Mouse (Mus musculus) c-Kit-positive CD71-positive TER-119-positive erythroid progenitor cells, embryonic 14.5 days (primary cell): ENCODE measurements at regions not wholly inside any gene's neighbourhood (a gene's known extent, or its start where the extent isn't known, plus 50 kb on each side); places are given as distances from the start of the nearest gene placed in this dataset.

Experiments used
- DNase-seq: peaks from one replicate; pipeline ENCODE4 v3.0.0-alpha.2; 2013; ENCODE audit warnings: low spot score

GRCm38 (mm10) chr9:69814432-69814831, 53.7 kb upstream of the Foxb1 start:
- DNase-seq, result no peak

GRCm38 (mm10) chr9:69823179-69823966, 62.6 kb upstream of the Foxb1 start:
- no peak for DNase-seq

DNA sequence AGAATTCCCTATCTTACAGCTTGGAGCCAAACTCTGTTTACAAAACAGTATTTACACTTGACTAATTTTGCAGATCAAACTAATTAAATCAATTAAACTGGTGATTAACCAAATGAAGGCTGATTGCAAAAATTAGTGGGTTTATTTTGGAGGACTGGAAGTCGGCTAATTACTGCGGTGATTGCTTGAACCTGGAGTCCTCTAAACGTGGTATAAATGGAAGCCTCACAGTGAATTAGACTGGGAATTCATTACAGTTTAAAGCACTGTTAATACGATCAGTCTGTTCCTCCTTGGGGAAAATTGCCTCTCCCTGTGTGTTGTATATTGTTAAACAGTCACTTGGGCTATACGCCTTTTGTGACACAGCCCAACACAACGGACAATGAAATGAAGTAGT, 67.7 kb upstream of the Foxb1 start:
- no peak for DNase-seq

GRCm38 (mm10) chr9:69835396-69835795, 74.7 kb upstream of the Foxb1 start:
- DNase-seq, result no peak

DNA sequence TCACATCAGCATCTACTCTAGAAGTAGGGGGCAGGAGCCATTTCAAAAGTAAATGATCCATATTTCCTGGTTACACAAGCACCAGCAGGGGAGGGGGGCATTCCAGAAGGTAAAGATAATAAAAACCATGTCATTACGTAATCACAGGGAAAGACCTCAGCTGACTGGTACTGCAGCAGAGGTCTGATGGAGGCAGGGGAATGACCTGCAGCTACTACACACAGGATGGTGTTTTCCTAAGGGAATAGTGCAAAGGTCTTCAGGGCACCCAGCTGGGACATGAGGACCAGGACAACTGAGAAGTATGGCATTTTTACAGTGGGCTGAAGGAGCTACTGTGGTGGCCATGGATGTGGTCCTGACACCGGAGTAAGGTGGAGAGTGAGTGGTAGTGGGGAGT, 78.5 kb upstream of the Foxb1 start:
- no peak for DNase-seq

- no peak for DNase-seq
These were observed 84.0 kb upstream of the Foxb1 start for GRCm38 (mm10) chr9:69844712-69845111.

DNA sequence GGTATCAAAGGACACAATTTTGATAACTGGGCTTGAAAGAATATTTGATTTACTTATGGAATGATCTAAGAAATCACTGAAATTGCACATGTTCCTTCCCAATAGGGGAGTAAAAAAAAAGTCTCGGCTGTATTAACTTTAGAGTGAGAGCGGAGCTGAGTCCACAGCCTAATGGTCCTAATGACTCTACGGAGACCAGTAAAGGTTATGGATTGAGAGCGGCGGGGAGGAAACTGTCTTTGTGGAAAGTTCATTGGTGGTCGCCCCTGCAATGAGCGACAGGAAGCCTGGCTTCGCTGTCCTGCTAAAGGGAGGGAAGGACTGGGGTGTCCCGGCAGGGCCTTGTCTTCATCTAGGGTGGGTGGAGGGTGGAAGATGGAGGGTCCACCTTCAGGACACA, 84.5 kb upstream of the Foxb1 start:
- no peak for DNase-seq

GRCm38 (mm10) chr9:69856621-69857020, 95.9 kb upstream of the Foxb1 start:
- DNase-seq, result peak; percentile 12

GRCm38 (mm10) chr9:69858619-69859018, 97.9 kb upstream of the Foxb1 start:
- no peak for DNase-seq

- peak; percentile 5 for DNase-seq
These were observed 109.4 kb upstream of the Foxb1 start for GRCm38 (mm10) chr9:69870182-69870581.

DNA sequence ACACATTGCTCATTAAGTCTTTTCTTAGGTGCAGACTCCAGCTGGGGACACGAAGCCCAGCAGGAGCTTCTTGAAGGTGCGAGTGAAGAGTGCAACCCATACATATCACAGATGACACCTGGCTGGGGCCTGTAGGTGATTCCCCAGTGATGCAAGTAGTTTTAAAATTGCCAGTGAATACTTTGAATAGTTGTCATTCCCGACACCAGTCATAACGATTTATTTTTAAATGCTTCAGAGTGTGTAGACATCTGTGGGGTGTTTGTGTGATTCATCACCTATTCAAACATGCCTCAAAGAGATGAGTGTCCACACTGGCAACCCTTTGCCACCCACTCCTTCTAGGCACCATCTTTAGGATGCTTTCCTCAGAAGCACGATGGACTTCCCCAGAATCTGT, 102.9 kb upstream of the Bnip2 start:
- no peak for DNase-seq

- no peak for DNase-seq
These were observed 91.2 kb upstream of the Bnip2 start for GRCm38 (mm10) chr9:69898016-69898415.

DNA sequence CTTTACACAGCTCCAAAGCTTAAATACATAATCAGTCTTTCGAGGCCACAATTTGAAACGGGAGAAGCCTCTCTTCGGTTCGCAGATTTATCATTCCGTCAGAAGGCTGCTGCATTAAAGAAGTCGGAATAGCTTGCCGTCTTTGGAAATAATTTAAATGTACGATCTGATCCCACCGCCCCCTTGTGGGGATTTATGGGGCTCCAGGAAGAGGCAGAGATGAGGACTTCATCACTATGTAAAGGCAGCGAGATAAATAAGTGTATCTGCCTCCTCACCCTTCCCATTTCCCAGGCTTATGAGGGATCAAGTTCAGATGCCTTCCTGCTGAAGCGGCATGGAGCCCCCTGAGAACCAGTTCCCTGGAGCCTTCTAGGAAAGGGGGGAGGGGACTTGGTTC, 89.9 kb upstream of the Bnip2 start:
- DNase-seq, result no peak

DNA sequence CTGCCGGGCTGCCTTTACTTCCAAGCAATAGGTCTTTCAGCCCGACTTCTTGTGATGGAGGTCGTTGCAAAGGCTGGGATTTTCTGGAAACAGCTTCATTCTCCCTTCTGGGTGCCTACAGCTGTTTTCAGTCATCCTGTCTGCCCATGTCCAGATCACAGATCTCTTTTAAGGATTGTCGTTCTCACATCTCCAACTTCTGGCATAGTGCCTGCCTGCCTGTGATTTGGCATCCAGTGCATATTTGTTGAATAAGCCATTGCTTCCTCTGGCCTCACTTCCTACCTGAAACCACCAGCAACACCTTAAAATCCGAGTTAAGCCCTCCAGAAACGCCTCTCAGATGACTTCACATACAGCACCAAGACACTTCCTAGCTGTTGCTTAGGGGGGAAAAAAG, 88.4 kb upstream of the Bnip2 start:
- DNase-seq, result no peak

- DNase-seq, result no peak
These were observed 81.9 kb upstream of the Bnip2 start for GRCm38 (mm10) chr9:69907123-69907945.

GRCm38 (mm10) chr9:69910621-69911020, 78.6 kb upstream of the Bnip2 start:
- DNase-seq, result no peak

DNA sequence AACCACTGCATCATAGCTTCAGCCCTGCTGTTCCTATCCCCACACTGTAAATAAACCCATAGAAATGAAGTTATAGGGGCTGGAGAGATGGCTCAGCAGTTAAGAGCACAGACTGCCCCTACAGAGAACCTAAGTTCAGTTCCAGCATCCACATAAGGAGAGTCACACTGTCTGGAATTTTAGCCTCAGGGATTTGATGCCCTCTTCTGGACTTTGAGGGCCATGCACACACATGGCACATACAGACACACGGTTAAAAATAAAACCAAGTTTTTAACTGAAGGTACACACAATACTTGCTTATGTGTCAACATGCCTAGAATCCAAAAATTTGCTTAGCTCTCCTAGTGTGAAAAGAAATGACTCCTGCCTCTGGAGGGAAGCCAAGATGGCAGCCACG, 61.1 kb upstream of the Bnip2 start:
- DNase-seq, result no peak

DNA sequence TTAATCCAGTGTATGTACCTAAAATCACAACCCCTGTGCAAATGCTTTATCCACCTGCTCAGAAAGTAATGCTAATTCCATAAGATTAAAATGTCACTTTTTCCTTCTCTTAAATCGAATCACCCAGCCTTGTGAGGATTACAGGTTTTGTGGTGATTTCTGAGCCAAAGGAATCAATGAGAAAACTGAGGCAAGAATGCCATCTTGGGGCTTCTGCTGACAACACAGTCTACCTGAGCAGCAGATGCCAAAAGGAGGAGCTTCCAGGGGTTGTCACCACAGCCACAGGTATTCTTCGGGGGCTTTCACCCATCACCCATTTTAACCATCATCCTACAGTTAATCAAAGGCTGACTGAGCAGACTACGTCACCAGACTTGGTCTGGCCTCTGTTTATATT, 51.4 kb upstream of the Bnip2 start:
- no peak for DNase-seq
